Mouse (Mus musculus) adrenal gland, postnatal 14 days (tissue): ENCODE results near the gene Btd. TPM values are rescaled to one million over a fixed set of nuclear protein-coding genes. Genes with fewer than 3 reads are reported as not detected.

Experiments
- DNase-seq: peaks from one replicate; pipeline ENCODE4 v3.0.0; 2021; ENCODE audit warnings: mixed read lengths
- total RNA-seq: library from RNA; stranded (reverse); gene quantifications from 2 replicates; pipeline ENCODE4 v1.2.3, GENCODE M21; 2021

The Btd gene
- total RNA-seq, 1 experiment from 2014 or later, result 47.4 TPM

DNA sequence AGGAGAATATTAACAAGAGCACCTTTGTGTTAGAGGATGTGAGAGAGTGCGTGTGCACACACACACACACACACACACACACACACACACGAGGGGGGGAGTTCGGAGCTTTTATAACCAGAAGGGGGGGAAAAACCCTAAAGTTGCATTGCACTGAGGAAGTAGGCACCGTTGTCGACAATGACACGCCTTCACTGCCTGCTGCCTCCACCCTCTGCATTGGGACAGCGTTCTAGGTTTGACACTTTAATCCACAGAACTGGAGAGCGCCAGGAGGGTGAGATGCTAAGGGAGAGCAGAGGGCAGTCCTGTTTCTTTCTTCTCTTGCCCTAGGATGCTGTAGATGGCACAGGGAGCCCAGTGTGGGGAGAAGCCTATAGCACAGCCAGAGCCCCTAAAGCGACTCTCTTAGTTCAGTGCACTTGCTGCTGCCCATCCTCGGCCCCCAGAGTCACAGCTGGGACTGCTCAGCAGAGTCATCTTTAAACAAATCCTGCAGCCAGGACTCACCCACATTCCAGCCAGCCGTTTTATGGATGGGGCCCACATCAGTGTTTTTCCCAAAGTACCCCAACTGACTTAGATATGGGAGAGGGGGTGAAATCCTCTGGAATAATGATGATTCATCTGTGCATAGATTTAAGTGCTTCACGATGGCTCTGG lies 24.2 kb downstream of the Btd start:
- no peak for DNase-seq

DNA sequence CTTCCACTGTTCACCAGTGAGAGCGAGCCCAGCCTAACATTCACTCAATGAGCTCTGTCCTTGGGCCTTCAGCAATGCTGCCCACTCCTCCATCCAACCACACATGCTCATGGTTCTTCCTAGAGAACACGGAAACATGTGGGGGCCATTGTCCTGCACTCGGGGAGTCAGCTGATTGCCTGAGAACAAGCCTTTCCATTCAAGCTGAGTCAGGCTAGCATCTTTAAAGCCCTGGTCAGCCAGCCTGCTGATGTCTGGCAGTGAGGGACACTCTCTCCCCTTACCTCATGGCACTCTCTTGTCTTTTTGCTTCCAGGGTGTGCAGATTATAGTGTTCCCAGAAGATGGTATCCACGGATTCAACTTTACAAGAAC lies 24.7 kb downstream of the Btd start:
- DNase-seq, result no peak

DNA sequence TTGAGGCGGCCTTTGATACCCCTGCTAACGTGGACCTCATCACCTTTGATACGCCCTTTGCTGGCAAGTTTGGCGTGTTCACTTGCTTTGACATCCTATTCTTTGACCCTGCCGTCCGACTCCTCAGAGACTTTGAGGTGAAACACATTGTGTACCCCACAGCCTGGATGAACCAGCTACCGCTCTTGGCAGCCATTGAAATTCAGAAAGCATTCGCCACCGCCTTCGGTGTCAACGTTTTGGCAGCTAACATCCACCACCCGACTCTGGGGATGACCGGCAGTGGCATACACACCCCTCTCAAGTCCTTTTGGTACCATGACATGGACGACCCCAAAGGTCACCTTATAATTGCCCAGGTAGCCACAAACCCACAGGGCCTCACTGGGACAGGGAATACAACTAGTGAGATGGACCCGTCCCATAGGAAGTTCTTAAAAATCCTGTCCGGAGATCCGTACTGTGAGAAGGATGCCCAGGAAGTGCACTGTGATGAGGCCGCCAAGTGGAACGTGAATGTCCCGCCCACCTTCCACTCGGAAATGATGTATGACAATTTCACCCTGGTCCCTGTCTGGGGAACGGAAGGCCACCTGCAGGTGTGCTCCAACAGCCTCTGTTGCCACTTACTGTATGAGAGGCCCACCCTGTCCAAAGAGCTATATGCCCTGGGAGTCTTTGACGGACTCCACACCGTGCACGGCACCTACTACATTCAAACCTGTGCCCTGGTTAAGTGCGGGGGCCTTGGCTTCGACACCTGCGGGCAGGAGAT lies 26.3 kb downstream of the Btd start:
- DNase-seq, result no peak

DNA sequence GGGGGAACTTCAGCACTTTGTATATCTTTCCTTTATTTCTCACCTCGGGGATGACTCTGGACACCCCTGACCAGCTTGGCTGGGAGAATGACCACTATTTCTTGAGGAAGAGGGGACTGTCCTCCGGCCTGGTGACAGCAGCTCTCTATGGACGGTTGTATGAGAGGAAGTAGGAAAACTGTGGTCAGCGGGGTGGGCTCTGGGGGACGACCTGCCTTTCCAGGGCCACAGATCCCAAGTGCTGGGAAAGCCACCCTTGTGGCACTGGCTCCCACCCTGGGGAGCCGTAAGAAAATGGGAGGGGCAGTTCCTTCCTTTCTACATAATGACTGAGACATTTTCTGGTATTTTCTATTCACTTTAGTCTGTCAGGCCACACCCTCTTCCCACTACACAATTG lies 26.9 kb downstream of the Btd start:
- no peak for DNase-seq

DNA sequence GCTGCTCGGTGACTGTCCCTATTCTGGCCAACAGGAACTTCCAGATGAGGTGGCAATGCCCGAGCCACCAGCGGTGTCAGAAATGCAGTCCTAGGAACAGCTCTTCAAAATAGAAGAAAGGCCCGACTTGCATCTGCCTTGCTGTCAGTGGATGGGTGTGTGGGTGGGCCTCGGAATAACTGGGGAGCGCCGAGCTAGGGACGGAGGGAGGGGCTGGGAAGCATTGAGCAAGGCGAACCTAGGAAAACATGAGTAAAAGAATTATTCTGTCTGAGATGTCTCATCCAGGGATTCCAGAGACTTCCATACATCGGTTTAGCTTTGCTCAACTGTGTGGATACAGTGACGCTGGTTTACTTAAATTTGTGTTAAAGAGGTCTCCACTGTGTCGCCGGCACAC lies 27.5 kb downstream of the Btd start:
- DNase-seq, result no peak

DNA sequence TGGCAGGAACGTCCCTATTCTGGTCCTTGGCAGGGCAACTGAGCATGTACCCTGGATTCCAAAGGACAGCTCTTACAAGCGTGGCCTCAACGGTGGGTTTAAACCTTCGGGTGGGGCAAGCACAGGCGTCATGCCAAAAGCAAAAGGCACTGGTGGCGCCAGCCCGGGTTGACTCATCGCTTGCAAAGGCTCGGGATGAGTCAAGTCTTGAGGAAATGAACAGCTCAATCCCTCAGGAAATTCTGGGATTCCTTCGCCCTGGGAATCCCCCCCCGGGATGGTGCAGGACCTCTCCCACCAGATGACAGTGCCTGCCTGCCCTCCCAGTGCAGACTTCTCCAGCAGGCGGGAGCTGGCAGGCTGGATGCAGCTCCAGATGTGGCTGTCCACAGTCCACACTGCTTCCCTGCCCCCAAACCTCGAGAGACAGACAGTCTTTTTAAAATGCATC lies 28.4 kb downstream of the Btd start:
- peak; percentile 94 for DNase-seq

DNA sequence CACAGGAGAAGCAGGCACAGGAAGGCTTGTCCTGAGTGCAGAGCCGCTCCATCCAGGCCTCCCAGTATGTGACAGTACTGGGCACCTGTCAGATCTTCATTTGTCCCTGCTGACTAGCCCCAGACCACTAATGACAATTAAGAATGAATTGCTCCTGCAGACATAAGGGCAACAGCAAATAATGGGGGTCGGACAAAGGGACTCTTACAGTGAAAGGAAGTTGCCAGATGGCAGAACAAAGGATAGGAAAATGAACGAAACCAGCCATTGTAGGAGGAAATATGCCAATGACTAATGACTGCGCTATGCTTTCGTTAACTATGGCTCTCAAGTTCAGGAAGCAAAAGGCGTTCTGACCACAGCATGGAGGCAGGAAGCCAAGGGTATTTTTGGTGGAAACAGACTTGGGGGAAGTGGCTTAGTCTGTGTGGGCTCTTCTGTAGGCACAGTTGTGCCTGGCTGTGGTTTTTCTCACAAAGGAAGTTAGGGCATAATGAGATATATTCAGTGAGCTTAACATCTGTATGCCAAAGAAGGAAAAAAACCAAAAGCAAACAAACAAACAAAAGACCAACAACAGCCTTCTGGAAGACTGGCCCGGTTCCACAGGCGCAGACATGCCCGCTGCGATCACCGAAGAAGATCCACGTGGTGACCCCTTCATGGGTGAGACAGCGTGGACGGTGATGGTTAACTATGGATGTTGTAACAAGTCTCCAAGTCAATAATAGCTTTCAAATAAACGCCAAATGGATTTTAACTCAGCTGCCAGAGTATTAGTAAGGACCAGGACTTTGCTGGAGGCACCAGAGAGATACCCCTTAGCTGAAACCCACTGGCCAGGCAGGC lies 29.0 kb downstream of the Btd start:
- DNase-seq, result peak; percentile 55

DNA sequence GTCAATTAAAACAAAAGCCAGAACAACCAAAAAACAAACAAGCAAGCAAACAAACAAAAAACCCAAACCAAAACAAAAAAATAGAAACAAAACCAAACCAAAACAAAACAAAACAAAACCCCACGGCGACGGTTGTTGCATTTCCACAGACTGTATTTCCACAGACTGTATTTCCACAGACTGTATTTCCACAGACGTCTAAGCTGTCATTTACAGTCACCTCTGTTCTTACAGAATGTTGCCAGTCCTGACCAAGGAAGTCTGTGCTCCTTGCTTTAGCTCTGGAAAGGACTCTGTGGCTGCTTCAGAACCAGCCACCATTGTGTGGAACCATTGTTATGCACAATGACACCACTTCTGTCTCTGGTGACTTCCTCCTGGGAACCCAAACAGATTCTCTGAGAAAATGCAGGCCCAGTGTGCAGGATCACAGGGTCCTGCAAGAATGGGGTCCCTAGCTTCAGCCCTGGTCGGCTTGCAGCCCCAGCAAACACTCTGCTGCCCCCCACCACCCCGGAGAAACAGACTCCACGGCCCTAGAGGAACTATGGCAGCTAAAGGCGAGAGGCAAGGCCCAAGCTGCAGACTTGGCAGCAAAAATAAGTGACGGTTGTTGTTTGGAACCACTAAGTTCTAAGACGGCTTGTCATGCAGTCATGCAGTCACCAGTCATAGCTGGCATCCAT lies 30.9 kb downstream of the Btd start:
- no peak for DNase-seq

GRCm38 (mm10) chr14:31680656-31681055 lies 39.8 kb downstream of the Btd start:
- DNase-seq, result no peak

DNA sequence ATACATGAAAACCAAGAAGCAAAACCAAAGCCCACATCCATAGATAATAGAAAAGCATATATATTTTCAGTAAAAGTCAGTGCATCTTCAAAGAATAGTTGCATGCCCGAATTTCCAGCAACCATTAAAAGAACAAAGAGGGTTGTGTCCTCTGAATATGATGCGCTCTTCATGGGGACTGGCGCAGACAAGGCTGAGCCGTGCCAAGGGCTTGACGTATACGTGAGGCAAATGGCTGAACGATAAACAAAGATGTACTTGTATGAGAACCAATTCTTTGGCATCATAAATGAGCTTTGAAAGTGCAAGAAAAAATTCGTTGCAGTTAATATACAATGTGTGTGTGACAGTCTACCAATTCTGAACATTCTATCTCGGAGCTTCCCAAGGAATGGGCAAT lies 40.5 kb downstream of the Btd start:
- DNase-seq, result no peak

- no peak for DNase-seq
Observed at GRCm38 (mm10) chr14:31681931-31682555, 41.2 kb downstream of the Btd start.

DNA sequence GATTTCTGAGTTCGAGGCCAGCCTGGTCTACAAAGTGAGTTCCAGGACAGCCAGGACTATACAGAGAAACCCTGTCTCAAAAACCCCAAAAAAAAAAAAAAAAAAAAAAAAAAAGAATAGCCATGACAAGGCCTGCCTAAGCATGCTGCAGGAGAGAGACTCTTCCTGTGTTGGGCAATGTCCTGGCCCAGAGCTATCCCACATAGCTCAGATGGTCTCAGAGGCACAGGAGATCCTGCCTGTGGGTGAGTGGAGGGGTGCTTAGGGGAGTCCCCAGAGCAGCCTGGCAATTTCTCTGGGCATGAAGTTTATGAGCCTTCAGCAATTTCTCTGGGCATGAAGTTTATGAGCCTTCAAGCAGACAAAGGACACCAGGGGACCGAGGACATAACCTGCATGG lies 42.8 kb downstream of the Btd start:
- no peak for DNase-seq

DNA sequence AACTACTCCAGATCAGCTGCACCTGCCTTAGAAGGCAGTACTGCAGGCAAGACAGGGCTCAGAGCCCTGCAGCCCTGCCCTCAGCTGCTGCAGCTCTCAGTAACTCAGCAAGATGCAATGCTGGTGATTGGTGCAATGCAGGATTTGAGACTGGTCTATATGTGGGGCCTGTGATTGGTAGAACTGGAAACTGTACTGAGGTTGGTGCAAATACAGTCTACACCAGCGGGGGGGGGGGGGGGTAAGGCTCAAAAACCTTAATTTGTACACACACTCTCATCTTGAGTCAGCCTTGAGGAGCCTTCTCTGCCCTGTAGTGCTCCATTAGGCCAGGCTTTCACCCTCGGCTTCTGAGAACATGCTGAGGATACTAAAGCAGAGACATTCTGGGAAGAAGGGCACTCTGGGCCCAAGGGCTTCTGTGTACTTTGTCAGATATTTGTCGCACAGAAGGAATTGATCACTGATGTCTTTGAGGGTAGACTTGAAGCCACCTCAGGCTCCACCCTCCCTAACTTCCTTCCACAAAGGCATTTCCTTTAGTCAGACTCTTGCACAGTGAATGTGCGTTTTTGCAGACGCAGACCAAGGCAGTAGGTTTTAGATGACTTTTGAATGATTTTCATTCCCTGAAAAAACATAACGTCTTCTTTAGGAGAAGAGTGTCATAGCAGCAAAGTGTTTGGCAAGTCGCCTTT lies 43.7 kb downstream of the Btd start:
- DNase-seq, result no peak

GRCm38 (mm10) chr14:31685680-31686079 lies 44.9 kb downstream of the Btd start:
- no peak for DNase-seq

DNA sequence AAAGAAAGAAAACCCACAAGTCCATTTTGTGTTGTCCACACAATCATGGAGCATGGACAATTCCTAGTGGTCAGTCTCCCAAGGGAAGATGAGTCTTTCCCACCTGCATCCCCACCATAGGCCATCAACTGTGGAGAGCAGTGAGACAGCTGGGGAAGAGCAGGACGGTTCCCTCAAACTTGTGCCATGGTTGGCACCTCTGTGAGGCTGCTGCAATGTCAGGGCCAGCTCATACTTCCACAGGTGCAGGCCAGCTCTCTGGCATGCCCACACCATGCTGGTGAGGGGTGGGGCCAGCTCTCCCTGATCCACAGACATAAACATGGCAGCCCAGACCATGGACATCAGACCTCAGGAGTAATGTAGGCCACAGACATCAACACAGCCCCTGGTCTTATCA lies 45.4 kb downstream of the Btd start:
- DNase-seq, result no peak

- no peak for DNase-seq
Observed at GRCm38 (mm10) chr14:31692536-31692935, 51.7 kb downstream of the Btd start.

- no peak for DNase-seq
Observed at GRCm38 (mm10) chr14:31696206-31696984, 55.6 kb downstream of the Btd start.

GRCm38 (mm10) chr14:31696985-31697303 lies 56.1 kb downstream of the Btd start:
- no peak for DNase-seq

GRCm38 (mm10) chr14:31697346-31697745 lies 56.5 kb downstream of the Btd start:
- DNase-seq, result no peak

- no peak for DNase-seq
Observed at GRCm38 (mm10) chr14:31697755-31698154, 56.9 kb downstream of the Btd start.

DNA sequence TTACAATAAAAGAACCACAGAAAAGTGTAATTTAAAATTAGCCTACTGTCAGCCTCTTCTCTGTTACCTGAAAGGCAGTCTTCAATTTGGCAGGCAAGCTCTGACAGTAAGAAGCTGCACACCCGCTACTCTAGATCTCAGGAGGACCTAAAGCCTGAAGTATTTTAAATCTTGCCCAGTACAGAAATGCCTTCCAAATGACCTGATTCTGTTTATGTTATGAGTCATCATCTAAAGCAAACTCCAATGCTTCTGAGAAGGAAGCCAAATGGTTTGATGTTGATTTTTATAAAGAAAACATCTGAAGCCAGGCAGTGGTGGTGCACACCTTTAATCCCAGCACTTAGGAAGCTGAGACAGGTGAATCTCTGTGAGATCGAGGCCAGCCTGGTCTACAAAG lies 59.5 kb downstream of the Btd start:
- no peak for DNase-seq
